Mouse (Mus musculus) induced T-regulatory cell, adult 2 months (primary cell): ENCODE results near the gene Slc37a4.
"Not testable (repeated sequence)": the region's sequence is repeated elsewhere in the genome, so short reads cannot be mapped to it uniquely, and the experiment has no call there.

ENCODE experiments used
- DNase-seq: peaks from one replicate; pipeline ENCODE4 v3.0.0-alpha.2; 2012; ENCODE audit warnings: low read depth

The Slc37a4 gene

GRCm38 (mm10) chr9:44398551-44398950 is 1.9 kb downstream of the Slc37a4 start:
- DNase-seq = no peak

DNA sequence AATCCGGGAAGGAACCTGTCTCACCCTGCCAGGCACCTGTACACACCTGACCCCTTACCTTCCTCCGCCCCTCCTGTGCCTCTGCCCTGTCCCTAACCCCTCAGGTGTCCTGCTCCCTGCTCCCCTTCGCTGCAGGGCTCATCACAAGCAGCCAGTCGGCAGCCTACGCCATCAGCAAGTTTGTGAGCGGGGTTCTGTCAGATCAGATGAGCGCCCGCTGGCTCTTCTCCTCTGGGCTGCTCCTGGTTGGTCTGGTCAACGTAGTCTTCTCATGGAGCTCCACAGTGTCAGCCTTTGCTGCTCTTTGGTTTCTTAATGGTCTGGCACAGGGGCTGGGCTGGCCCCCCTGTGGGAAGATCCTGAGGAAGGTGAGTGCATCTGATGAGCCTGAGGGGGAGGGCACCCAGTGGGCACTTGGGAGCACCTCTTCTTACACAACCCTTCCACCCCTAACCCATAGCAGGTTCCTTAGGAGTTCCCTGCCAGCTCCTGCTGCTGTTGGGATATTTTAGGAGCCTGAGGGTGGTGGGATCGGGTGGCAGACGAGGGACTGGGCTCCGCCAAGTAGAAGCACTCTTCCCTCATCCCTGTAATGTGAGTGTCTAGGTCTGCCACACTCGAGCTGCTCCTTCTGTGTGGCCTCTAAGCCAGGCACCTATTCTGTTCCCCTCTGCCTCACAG is 2.6 kb downstream of the Slc37a4 start:
- DNase-seq = no peak

DNA sequence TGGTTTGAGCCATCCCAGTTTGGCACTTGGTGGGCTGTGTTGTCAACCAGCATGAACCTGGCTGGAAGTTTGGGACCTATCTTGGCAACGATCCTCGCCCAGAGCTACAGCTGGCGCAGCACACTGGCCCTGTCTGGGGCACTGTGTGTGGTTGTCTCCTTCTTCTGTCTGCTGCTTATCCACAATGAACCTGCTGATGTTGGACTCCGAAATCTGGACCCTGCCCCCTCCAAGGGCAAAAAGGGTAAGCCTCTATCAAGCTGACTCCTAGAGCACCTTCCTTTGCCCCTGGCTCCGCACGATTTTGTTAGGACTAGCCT is 3.1 kb downstream of the Slc37a4 start:
- no peak for DNase-seq

DNA sequence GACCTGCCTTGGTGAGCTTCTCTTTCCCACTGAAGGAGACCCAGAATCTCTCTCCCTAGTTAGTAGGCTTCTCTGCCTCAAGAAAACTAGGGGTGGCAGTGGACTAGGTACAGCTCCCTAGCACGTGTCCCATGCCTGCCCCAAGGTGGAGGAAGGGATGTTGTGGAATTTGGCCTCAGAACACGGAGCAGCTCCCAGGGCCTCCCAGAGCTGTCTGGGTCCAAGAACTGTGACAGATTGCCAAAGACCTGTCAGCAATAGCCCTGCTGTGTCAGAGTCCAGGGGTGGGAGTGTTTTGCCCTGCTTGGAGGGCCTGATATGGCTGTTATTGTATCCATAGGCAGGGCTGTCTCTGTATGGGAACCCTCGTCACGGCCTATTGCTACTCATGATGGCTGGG is 4.4 kb downstream of the Slc37a4 start:
- DNase-seq = no peak

- DNase-seq = no peak
Measured at GRCm38 (mm10) chr9:44405011-44405410, 8.4 kb downstream of the Slc37a4 start.

GRCm38 (mm10) chr9:44406906-44407751 is 10.5 kb downstream of the Slc37a4 start, which contains the start of the genes Rps25 and Trappc4:
TSS of gene Rps25 (plus strand) at chr9:44407139.
TSS of gene Trappc4 (minus strand) at chr9:44407600.
- DNase-seq = peak; percentile 99

- no peak for DNase-seq
Measured at GRCm38 (mm10) chr9:44407752-44408097, 11.1 kb downstream of the Slc37a4 start.

DNA sequence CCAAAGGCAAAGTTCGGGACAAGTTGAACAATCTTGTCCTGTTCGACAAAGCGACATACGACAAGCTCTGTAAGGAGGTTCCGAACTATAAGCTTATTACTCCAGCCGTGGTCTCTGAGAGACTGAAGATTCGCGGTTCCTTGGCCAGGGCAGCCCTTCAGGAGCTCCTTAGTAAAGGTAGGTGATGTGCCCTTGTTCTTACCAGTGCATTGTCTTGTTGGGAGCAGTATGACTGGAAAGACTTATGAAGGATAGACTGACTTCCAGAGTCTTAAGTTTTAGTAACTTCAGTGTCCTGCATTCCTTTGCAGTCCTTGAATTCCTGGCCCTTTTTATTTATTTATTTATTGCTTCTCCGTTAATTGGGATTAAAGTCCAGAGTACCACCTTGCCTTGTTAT is 12.0 kb downstream of the Slc37a4 start:
- not testable (repeated sequence) for DNase-seq

DNA sequence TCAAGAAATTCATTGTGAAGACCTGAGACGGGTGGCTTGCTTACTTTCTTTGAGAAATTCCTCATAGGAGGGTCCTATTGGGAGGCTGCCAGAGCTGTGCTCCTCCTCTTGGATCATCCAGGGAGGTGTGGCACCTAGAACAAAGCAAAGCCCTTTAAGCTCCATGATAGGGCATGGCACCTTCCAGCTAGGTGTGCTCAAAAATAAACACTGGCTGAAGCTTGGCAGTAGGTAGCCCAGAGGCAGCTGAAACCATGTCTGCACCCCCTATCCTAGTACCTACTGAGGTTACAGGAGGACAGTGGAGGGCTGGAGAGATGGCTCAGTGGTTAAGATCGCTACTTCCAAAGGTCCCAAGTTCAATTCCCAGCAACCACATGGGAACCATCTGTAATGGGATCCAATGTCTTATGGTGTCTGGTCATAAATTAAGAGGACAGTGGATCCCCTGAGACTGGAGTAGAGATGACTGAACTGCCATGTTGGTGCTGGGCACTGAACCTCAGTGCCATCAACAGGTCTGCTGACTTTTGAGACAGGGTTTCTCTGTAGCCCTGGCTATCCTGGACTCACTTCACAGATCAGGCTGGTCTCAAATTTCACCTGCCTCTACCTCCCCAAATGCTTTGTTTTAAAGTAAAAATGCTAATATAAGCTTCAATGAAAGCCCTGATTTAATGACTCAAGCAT is 14.1 kb downstream of the Slc37a4 start:
- DNase-seq = no peak

GRCm38 (mm10) chr9:44411601-44412130 is 15.0 kb downstream of the Slc37a4 start:
- DNase-seq = no peak

GRCm38 (mm10) chr9:44412306-44412705 is 15.7 kb downstream of the Slc37a4 start:
- DNase-seq = peak; percentile 72

DNA sequence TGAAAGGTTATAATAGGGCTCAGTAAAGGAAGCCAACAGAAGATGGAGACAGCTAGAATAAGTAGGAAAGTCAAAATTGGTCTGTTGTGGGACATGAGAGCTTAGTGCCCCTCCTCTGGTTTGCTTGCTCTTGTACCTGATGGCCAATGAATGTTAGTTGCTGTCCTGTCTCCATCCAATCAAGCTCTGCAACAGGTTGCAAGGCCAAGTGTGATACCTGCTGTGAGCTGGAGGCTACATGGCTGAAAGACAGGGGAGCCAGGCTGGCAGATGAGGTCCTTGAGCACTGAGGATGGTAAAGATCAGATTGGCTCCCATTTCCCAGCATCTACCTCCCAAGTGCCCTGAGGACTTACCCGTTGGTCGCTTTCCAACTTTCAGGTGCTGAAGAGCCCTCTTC is 16.1 kb downstream of the Slc37a4 start:
- DNase-seq = no peak

DNA sequence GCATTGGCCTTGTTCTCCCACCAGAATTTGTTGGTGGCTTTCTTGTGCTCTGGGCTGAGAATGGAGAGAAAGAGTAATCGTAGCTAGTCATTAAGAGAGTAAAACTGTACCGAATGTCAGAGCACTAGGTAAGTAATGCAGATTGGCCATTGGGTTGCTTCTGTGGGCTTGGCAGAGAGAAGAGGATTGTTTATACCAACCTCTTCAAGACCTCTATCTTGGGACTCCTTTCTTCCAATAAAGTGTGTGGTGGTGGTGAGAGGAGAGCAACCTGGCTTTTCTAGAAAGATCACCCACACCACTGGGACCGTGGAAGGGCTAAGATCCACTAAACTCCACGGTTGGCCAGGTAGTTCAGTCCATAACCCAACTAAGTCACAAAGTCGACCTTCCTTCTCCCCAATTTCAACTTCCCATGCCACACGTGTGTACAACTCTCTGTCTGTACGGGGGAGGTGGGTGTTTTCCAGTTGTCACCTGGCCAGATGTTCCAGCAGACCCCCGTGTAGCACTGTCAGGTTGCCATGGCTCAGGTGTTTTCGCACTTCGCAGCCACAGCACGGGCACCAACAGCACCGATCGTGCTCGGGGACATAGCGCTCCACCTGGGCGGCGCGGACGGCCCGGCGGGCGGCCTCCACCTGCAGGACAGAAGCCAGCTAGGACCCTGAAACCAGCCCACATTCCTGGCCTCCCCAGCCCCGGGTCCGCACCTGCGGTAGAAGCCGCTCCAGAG is 20.7 kb downstream of the Slc37a4 start:
- DNase-seq = peak; percentile 59

- peak; percentile 97 for DNase-seq
Measured at GRCm38 (mm10) chr9:44417892-44418363, 21.3 kb downstream of the Slc37a4 start.

- no peak for DNase-seq
Measured at GRCm38 (mm10) chr9:44418519-44419385, 22.1 kb downstream of the Slc37a4 start, which contains the start of gene Ccdc84. TSS of gene Ccdc84 (minus strand) at chr9:44418569.

GRCm38 (mm10) chr9:44419730-44420129 is 23.1 kb downstream of the Slc37a4 start:
- DNase-seq = not testable (repeated sequence)

GRCm38 (mm10) chr9:44420280-44420898 is 23.7 kb downstream of the Slc37a4 start:
- DNase-seq = no peak

- DNase-seq = no peak
Measured at GRCm38 (mm10) chr9:44423576-44423975, 26.9 kb downstream of the Slc37a4 start.

GRCm38 (mm10) chr9:44432577-44433185 is 36.0 kb downstream of the Slc37a4 start:
- DNase-seq = no peak

GRCm38 (mm10) chr9:44435747-44436146 is 39.1 kb downstream of the Slc37a4 start:
- no peak for DNase-seq
